In genomic region chr3:79812042-79812441, GRCm38 (mm10) we compare ENCODE assay signal across 23 mouse cellular contexts. TPM values are rescaled to one million over a fixed set of nuclear protein-coding genes. Genes with fewer than 3 reads are reported as not detected.
DNase-seq lines count a peak whose midpoint lies in the region; ATAC-seq and TF ChIP-seq lines count a peak whose summit lies in the region.
"Had no signal": no experiment of that assay in that cellular context is flagged by ENCODE, and none has a peak within 500 bp of the region (broad histone marks: within the 10 kb centered on the region; RNA-seq: fewer than 3 reads in every experiment).

No protein-coding gene starts in this region.

- no peak overlapping the region for H3K9ac ChIP-seq in liver, embryonic 11.5 days (ENCODE audit: low read depth, low read length)
- no peak overlapping the region for H3K9ac ChIP-seq in liver, postnatal 0 days (replicated peaks)
- H3K9ac ChIP-seq: embryonic facial prominence, embryonic 12.5 days; embryonic facial prominence, embryonic 15.5 days; forebrain, embryonic 13.5 days; forebrain, postnatal 0 days; hindbrain, embryonic 12.5 days; hindbrain, embryonic 15.5 days had no signal

- peak; percentile 61 for ATAC-seq in liver, embryonic 11.5 days (replicated peaks; ENCODE audit: low FRiP score)
- ATAC-seq in liver, postnatal 0 days = no peak
- ATAC-seq in G1E (ENCODE audit: extremely low read depth, insufficient number of reproducible peaks, low FRiP score, poor library complexity, severe bottlenecking) = peak; percentile 55
- peak; percentile 23 for ATAC-seq in megakaryocyte progenitor cell, adult 5-6 weeks (replicated peaks; ENCODE audit: poor library complexity)
- ATAC-seq: forebrain, embryonic 13.5 days; forebrain, postnatal 0 days; Patski had no signal

- no peak overlapping the region for H3K27ac ChIP-seq in liver, embryonic 11.5 days (ENCODE audit: low read depth, low read length)
- no peak overlapping the region for H3K27ac ChIP-seq in liver, postnatal 0 days (ENCODE audit: low read depth)
- H3K27ac ChIP-seq: embryonic facial prominence, embryonic 12.5 days; embryonic facial prominence, embryonic 15.5 days; forebrain, embryonic 10.5 days; forebrain, embryonic 13.5 days; gastrocnemius, adult 2 months; hindbrain, embryonic 12.5 days; hindbrain, embryonic 15.5 days had no signal

- no peak overlapping the region for H3K4me3 ChIP-seq in liver, embryonic 11.5 days (ENCODE audit: low read depth, low read length)
- H3K4me3 ChIP-seq in liver, postnatal 0 days (ENCODE audit: low read depth, low read length) = no peak overlapping the region
- H3K4me3 ChIP-seq in G1E (ENCODE audit: low read depth, low read length) = peak overlapping the region; percentile 41; the same call in 1 of the 2 replicates
- H3K4me3 ChIP-seq: embryonic facial prominence, embryonic 12.5 days; embryonic facial prominence, embryonic 15.5 days; forebrain, embryonic 10.5 days; forebrain, embryonic 13.5 days; gastrocnemius, adult 2 months; hindbrain, embryonic 12.5 days; hindbrain, embryonic 15.5 days had no signal

- H3K9me3 ChIP-seq in liver, embryonic 11.5 days (ENCODE audit: control insufficient read depth, low read length) = no peaks in the 10 kb centered on the region
- no peaks in the 10 kb centered on the region for H3K9me3 ChIP-seq in liver, postnatal 0 days (ENCODE audit: low read length)
- no peaks in the 10 kb centered on the region for H3K9me3 ChIP-seq in G1E (replicated peaks)
- H3K9me3 ChIP-seq: embryonic facial prominence, embryonic 12.5 days; embryonic facial prominence, embryonic 15.5 days; forebrain, embryonic 10.5 days; forebrain, embryonic 13.5 days; hindbrain, embryonic 12.5 days; hindbrain, embryonic 15.5 days had no signal

- DNase-seq in liver, embryonic 11.5 days (ENCODE audit: low spot score) = no peak
- DNase-seq in liver, postnatal 0 days = no peak
- DNase-seq in G1E (ENCODE audit: low spot score) (peak; percentile 32), MEL-GATA-1-ER (ENCODE audit: extremely low read depth, low read depth) (peak; percentile 58)
- DNase-seq in right cerebral cortex, postnatal 25 days = no peak
- no peak for DNase-seq in right cerebral cortex, postnatal 4 days
- DNase-seq: cerebellum, adult 11 months; cerebellum, adult 8-10 months; cerebellum, postnatal 36 days; forebrain, postnatal 0 days; gastrocnemius, postnatal 14 days; heart, adult 11 months had no signal

- H3K4me1 ChIP-seq in liver, embryonic 11.5 days (replicated peaks; ENCODE audit: control insufficient read depth, insufficient read depth, low read length) = 0 out of 2 replicates have a peak, but pooled peaks cover 2% of the 10 kb centered on the region
- no peaks in the 10 kb centered on the region for H3K4me1 ChIP-seq in liver, postnatal 0 days (ENCODE audit: insufficient read depth)
- peaks cover 57% of the 10 kb centered on the region for H3K4me1 ChIP-seq in G1E (ENCODE audit: insufficient read depth, low read depth, low read length)
- H3K4me1 ChIP-seq: embryonic facial prominence, embryonic 12.5 days; embryonic facial prominence, embryonic 15.5 days; forebrain, embryonic 13.5 days; hindbrain, embryonic 12.5 days; hindbrain, embryonic 15.5 days had no signal

- TF ChIP-seq EP300 in liver, postnatal 0 days (IDR thresholded peaks at IDR 0.05; ENCODE audit: low read depth) = no peak

- TF ChIP-seq CTCF in liver, postnatal 0 days (IDR thresholded peaks at IDR 0.05; ENCODE audit: low read depth) = no peak
- TF ChIP-seq CTCF in G1E (IDR thresholded peaks at IDR 0.05; ENCODE audit: low read depth, low read length) = no peak

- no peak overlapping the region for H3K4me2 ChIP-seq in liver, embryonic 11.5 days
- no peak overlapping the region for H3K4me2 ChIP-seq in liver, postnatal 0 days (ENCODE audit: low read depth, low read length)
- H3K4me2 ChIP-seq: embryonic facial prominence, embryonic 12.5 days; embryonic facial prominence, embryonic 15.5 days; forebrain, embryonic 13.5 days; heart, embryonic 11.5 days; hindbrain, embryonic 12.5 days; hindbrain, embryonic 15.5 days had no signal

- H3K36me3 ChIP-seq in liver, embryonic 11.5 days (ENCODE audit: control insufficient read depth, insufficient read depth, low read length) = no peaks in the 10 kb centered on the region
- H3K36me3 ChIP-seq in liver, postnatal 0 days (replicated peaks; ENCODE audit: insufficient read depth, low read length) = no peaks in the 10 kb centered on the region
- H3K36me3 ChIP-seq in G1E (replicated peaks) = peaks cover 30% of the 10 kb centered on the region
- H3K36me3 ChIP-seq: embryonic facial prominence, embryonic 12.5 days; embryonic facial prominence, embryonic 15.5 days; forebrain, embryonic 10.5 days; hindbrain, embryonic 12.5 days; hindbrain, embryonic 15.5 days had no signal

- no peaks in the 10 kb centered on the region for H3K27me3 ChIP-seq in liver, embryonic 11.5 days (replicated peaks; ENCODE audit: control insufficient read depth, insufficient read depth, low read length)
- H3K27me3 ChIP-seq in liver, postnatal 0 days (ENCODE audit: insufficient read depth, low read length) = no peaks in the 10 kb centered on the region
- no peaks in the 10 kb centered on the region for H3K27me3 ChIP-seq in G1E (ENCODE audit: insufficient read depth, low read length)
- H3K27me3 ChIP-seq: CH12.LX; embryonic facial prominence, embryonic 12.5 days; embryonic facial prominence, embryonic 15.5 days; forebrain, embryonic 13.5 days; hindbrain, embryonic 12.5 days; Patski had no signal

- WGBS in liver, embryonic 11.5 days = 52% methylated on average over 2 of the region's 2 CpGs
- 54% methylated on average over 2 of the region's 2 CpGs for WGBS in liver, postnatal 0 days (ENCODE audit: insufficient replicate concordance)

RNA-seq across cellular contexts. Expression of gene Tmem144, which starts 40.5 kb away (rescaled TPM):
- 3.3 and 4.9 TPM in 2 replicates for polyA plus RNA-seq in liver, embryonic 11.5 days (2014; fragmentation: Nextera tagmentation; extraction: Ambion mirVana)
- 1.2 and 2.0 TPM in 2 replicates for polyA plus RNA-seq in liver, postnatal 0 days (2015; fragmentation: Nextera tagmentation; extraction: Ambion mirVana)
- total RNA-seq in G1E (2014; fragmentation: Nextera tagmentation) = 10.5 and 12.6 TPM in 2 replicates
- total RNA-seq in G1E (2017) = 34.7 and 42.9 TPM in 2 replicates
- polyA plus RNA-seq in G1E (2012) = 0.21 and 0.63 TPM in 2 replicates
- total RNA-seq in megakaryocyte progenitor cell, adult 5-6 weeks (2015) = 2.2 and 4.3 TPM in 2 replicates
- total RNA-seq in megakaryocyte progenitor cell, adult 5-6 weeks (2017) = 1.5 and 2.2 TPM in 2 replicates

Comparison
In these comparisons a context has a peak if more than half of its experiments do, and no peak if none do; other contexts are left out.
1. DNase-seq: peak in G1E (single experiment) and MEL-GATA-1-ER (single experiment); none in liver, embryonic 11.5 days (single experiment), liver, postnatal 0 days (single experiment), right cerebral cortex, postnatal 25 days (single experiment) and right cerebral cortex, postnatal 4 days (single experiment).